Mouse (Mus musculus) natural killer cell, adult 2 months (primary cell): ENCODE data around the gene Klra1.

Experiments used
- DNase-seq, 2 experiments: peaks; one replicate each; pipeline ENCODE4 v3.0.0; 2022; ENCODE audit warnings: low spot score in 2 of 2

Gene Klra1

DNA sequence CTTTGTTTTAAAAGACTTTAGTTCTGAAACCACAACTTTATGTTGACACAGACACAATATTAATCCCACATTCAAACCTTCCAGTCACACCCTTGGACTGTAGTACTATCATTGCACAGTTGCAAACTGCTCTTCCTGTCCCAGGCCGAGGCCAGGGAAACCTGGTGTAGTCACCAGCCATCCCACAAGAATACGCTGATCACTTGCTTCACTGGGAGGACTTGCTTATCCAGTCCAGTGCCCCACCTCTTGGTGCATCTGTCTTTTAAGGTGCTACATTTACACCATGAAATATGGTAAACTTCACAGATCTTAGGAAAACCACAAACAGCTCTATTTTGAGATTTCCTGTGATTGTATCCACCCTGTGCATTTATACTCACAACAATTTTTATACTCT lies at the start of gene Klra1:
Gene Klra1, minus strand, starts transcription at position 125 of the 400 bp plus-strand sequence.
- peak; percentile 1 to 35 for DNase-seq

DNA sequence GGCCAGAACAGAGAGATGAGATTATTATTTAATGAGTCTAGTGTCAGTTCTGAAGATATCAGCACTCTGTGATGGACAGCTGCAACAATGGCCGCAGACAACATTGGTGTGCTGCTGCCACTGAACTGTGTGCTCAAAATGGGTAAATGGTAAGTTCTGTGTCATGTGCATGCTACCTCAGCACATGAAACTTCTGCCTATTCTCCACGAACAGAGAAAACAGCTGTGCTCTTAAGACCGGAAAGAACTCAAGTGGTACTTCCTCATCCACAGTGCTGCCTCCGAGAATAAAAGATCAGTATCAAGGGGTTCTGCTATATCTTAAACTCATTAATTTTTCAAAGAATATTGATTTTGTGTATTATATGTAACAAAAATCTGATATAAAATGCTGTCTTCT lies 42.8 kb upstream of the Klra1 start:
- DNase-seq, result peak in 1 of 2 experiments; percentile 7

DNA sequence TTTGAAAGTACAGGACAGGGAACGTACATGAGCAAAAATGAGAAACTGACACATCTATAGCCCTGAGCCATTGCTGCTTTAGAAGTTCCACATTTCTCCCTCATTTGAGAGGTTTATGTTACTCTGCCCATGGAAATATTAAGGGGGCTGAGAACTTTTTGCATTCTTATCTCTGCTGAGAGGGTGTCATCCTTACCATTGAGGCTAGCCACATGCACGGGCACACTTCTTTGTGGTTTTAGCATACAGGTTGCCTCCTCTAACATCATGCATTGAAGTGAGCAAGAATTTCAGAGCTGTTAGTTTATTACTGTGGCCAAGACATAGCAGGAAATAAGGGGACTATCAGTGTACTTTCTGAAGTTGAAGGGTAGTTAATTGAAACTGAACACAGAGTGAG lies 32.5 kb upstream of the Klra1 start:
- DNase-seq, result peak in 1 of 2 experiments; percentile 18

DNA sequence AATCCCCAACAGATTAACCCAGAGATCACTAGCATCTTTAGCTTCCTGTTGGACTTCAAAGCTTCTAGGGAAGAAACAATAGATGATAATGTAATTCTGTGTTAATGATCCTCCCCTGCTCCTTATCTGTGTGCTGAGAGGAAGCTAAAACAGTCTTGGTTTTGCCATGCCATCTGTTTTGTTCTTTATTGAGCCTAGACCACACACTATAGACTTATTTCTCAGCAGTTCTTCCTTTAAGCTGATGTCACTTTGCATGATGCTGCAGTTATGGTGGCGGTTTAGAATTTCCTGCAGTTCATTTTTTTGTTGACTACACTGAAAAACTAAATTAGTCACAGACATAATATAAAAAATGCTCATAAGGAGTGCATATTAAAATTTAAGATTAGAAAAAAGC lies 18.2 kb upstream of the Klra1 start:
- no peak for DNase-seq

DNA sequence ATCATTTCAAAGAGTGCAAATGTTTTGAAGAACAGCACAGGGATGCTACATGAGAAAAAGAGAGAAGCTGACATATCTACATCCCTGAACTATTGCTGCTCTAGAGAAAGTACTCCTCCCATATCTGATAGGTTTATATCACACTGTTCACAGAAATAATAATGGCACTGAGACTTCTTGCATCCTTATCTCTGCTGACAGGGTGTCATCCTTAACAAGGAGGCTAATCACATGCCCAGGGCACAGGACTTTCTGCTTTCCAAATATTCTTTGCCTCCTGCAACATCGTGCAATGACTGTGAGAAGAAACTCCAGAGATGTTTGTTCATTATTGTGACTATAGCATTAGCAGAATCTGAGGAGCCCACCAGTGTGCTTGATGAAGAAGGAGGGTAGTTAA lies 871 bp downstream of the Klra1 start:
- no peak for DNase-seq

DNA sequence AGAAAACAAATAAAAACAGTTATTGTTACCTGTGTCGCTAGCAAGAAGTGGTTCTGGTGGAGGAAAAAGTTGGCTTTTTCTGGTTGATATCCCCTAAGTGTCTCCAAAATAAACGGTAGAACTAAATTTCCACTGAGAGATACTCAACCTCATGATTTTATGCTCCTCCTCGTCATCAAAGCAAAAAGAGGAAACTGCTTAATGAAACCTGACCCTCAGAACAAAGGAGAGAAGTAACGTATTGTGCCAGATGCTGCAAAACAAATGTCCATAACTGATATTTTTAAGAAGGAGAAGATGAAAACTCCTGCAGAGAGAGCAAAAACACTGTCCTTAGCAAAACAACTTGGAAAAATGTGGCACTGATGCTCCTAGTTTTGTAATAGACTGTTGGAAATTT lies 4.3 kb downstream of the Klra1 start:
- no peak for DNase-seq

DNA sequence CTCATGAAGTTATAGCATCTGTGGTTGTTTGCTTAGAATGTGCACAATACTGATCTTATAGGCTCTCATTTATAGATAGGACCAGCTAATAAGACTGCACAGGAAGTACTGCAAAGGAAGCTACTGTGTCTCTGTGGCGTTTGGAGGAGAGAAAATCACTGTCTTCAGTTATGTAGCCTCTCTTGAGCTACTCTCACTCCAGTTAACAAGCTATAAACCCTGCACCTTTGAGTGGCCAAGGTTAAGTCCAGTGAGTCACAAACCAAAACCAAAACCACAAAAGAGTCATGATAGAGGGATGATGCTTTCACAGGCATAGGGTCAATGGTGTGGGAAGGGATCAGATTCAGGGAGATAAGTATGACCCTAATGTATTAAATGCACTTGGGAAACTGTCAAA lies 41.3 kb downstream of the Klra1 start:
- peak; percentile 3 to 16 for DNase-seq

DNA sequence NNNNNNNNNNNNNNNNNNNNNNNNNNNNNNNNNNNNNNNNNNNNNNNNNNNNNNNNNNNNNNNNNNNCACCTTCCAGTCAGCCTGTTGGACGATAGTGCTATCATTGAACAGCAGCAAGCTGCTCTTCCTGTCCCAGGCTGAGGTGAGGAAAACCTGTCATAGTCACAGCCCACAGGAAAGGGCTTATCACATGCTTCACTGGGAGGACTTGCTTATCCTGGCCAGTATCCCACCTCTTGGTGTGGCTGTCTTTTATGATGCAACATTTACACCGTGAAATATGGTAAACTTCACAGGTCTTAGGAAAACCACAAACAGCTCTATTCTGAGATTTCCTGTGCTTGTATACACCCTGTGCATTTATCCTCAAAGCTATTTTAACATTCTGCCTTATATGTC lies 44.7 kb downstream of the Klra1 start:
- peak; percentile 5 to 46 for DNase-seq

DNA sequence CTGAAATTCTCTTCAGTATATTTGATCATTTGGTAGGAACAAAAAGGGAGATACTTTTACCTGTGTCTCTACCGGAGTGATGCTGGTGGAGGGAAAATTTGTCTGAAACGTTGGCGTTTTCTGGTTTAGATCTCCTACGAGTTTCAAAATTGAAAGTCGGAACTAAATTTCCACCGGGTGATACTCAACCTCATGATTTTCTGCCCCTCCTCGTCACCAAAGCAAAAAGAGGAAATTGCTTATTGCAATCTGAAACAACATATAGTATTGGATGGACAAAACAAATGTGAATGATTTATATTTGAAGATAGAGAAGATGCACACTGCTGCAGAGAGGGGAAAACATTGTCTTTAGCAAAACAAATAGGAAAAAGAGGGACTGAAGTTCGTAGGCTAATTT lies 49.3 kb downstream of the Klra1 start, which contains the start of gene Klra3:
Gene Klra3, minus strand, starts transcription at position 164 of the 400 bp plus-strand sequence.
- no peak for DNase-seq
